Mouse (Mus musculus) liver, embryonic 16.5 days (tissue): ENCODE measurements around the gene Miga2. TPM values are rescaled to one million over a fixed set of nuclear protein-coding genes. Genes with fewer than 3 reads are reported as not detected.

Experiments used
- ATAC-seq: fragments of 200-750 bp; cut with Nextera tagmentation; 2 replicates; pipeline ENCODE4 v1.8.0; 2017; ENCODE audit warnings: low read depth, mild to moderate bottlenecking, moderate number of reproducible peaks, moderate library complexity
- H3K27ac ChIP-seq: fragments of 300-500 bp; sonication (generic); 2 replicates; pipeline ENCODE4 v1.5.1; 2014; ENCODE audit warnings: mild to moderate bottlenecking, low read length
- H3K27me3 ChIP-seq: fragments of 300-500 bp; sonication (generic); 2 replicates; pipeline ENCODE4 v1.6.1; 2014; ENCODE audit warnings: low read depth, low read length, mixed read lengths; ENCODE audit not compliant: control insufficient read depth, insufficient read depth
- H3K36me3 ChIP-seq: fragments of 300-500 bp; sonication (generic); 2 replicates; pipeline ENCODE4 v1.6.1; 2014; ENCODE audit warnings: mild to moderate bottlenecking; ENCODE audit not compliant: control insufficient read depth, insufficient read depth
- H3K4me1 ChIP-seq: fragments of 300-500 bp; sonication (generic); 2 replicates; pipeline ENCODE4 v1.6.1; 2014; ENCODE audit warnings: low read depth, low read length, mixed read lengths; ENCODE audit not compliant: control insufficient read depth
- H3K4me2 ChIP-seq: fragments of 300-500 bp; sonication (generic); 2 replicates; pipeline ENCODE4 v1.6.1; 2014; ENCODE audit warnings: low read depth, low read length, mixed read lengths
- H3K4me3 ChIP-seq: fragments of 300-500 bp; sonication (generic); 2 replicates; pipeline ENCODE4 v1.5.1; 2014; ENCODE audit warnings: low read depth, mild to moderate bottlenecking, low read length
- H3K9ac ChIP-seq: fragments of 300-500 bp; sonication (generic); 2 replicates; pipeline ENCODE4 v1.6.1; 2014; ENCODE audit warnings: low read depth, low read length
- H3K9me3 ChIP-seq: fragments of 300-500 bp; sonication (generic); replicated peaks from 2 replicates; pipeline ENCODE4 v1.6.1; 2016; ENCODE audit warnings: low read length; ENCODE audit not compliant: control insufficient read depth
- whole genome bisulfite sequencing: fragments of 180-500 bp; shearing (Covaris S2); extraction: QIAGEN DNeasy Blood & Tissue Kit; methylation state at CpG from one replicate; pipeline ENCODE4 v1.1.7; 2014; ENCODE audit not compliant: insufficient replicate concordance; 5-methylcytosine and 5-hydroxymethylcytosine counted together
- microRNA-seq: library from miRNA; unstranded; fragments of <30 nt; microRNA quantifications from one replicate; pipeline ENCODE4, GENCODE M21; 2016
- polyA plus RNA-seq: library from polyadenylated mRNA; unstranded; fragments of >200 nt; fragmentation: Nextera tagmentation; extraction: Ambion mirVana; gene quantifications from 2 replicates; pipeline ENCODE4 v1.2.1, GENCODE M21; 2015

Miga2 gene
- polyA plus RNA-seq, 1 experiment from 2014 or later: 7.2 TPM

- ATAC-seq: peak; percentile 59
- Histone ChIP-seq H3K36me3 (no peaks in the 10 kb centered on the region), H3K4me2 (peak overlapping the region; percentile 88), H3K4me1 (peaks cover 41% of the 10 kb centered on the region), H3K9ac (peak overlapping the region; percentile 73), H3K9me3 (no peaks in the 10 kb centered on the region), H3K27me3 (no peaks in the 10 kb centered on the region), H3K27ac (peak overlapping the region; percentile 97), H3K4me3 (peak overlapping the region; percentile 99)
- 24% methylated on average over 5 of the region's 5 CpGs for WGBS
These were observed 53.6 kb downstream of the Miga2 start for GRCm38 (mm10) chr2:30417595-30418165.

- ATAC-seq: no peak
- Histone ChIP-seq H3K27me3 (no peaks in the 10 kb centered on the region), H3K4me3 (peak overlapping the region; percentile 99), H3K4me1 (peaks cover 41% of the 10 kb centered on the region), H3K4me2 (peak overlapping the region; percentile 88), H3K27ac (peak overlapping the region; percentile 97), H3K9me3 (no peaks in the 10 kb centered on the region), H3K36me3 (peaks cover 2% of the 10 kb centered on the region; the same call in 1 of the 2 replicates), H3K9ac (peak overlapping the region; percentile 73)
- WGBS: 60% methylated on average over 6 of the region's 6 CpGs
These were observed 54.2 kb downstream of the Miga2 start for GRCm38 (mm10) chr2:30418259-30418658.

- Histone ChIP-seq H3K36me3 (peaks cover 2% of the 10 kb centered on the region; the same call in 1 of the 2 replicates), H3K4me2 (peak overlapping the region; percentile 88), H3K9ac (peak overlapping the region; percentile 73), H3K9me3 (no peaks in the 10 kb centered on the region), H3K4me3 (peak overlapping the region; percentile 99), H3K27ac (peak overlapping the region; percentile 97), H3K27me3 (no peaks in the 10 kb centered on the region), H3K4me1 (peaks cover 35% of the 10 kb centered on the region)
- WGBS: 29% methylated on average over 10 of the region's 10 CpGs
- no peak for ATAC-seq
These were observed 55.1 kb downstream of the Miga2 start for GRCm38 (mm10) chr2:30419112-30419511.

GRCm38 (mm10) chr2:30421432-30421831, 57.4 kb downstream of the Miga2 start:
- no peak for ATAC-seq
- no peak overlapping the region for H3K4me3 ChIP-seq
- H3K9me3 ChIP-seq: no peaks in the 10 kb centered on the region
- H3K4me2 ChIP-seq: no peak overlapping the region
- H3K27me3 ChIP-seq: no peaks in the 10 kb centered on the region
- H3K36me3 ChIP-seq: peaks cover 5% of the 10 kb centered on the region
- peaks cover 26% of the 10 kb centered on the region for H3K4me1 ChIP-seq
- no peak overlapping the region for H3K9ac ChIP-seq
- H3K27ac ChIP-seq: no peak overlapping the region
- 79% methylated on average over 4 of the region's 4 CpGs for WGBS

- H3K27ac ChIP-seq: no peak overlapping the region
- no peaks in the 10 kb centered on the region for H3K9me3 ChIP-seq
- peaks cover 2% of the 10 kb centered on the region; the same call in 1 of the 2 replicates for H3K4me1 ChIP-seq
- no peaks in the 10 kb centered on the region for H3K27me3 ChIP-seq
- no peak overlapping the region for H3K4me2 ChIP-seq
- ATAC-seq: no peak
- H3K36me3 ChIP-seq: peaks cover 74% of the 10 kb centered on the region
- no peak overlapping the region for H3K4me3 ChIP-seq
- H3K9ac ChIP-seq: no peak overlapping the region
These were observed 65.1 kb downstream of the Miga2 start for GRCm38 (mm10) chr2:30429156-30429555.

Small RNA genes within 50 kb of the gene (microRNA-seq; reads per million reads assigned to microRNA genes)
- gene Gm47292: not detected

Other genes with a start within 250 kb of the Miga2 start
- gene Zer1, start 239.6 kb upstream of the Miga2 start, polyA plus RNA-seq: 2.3 and 2.5 TPM in 2 replicates
- gene Tbc1d13, start 230.5 kb upstream of the Miga2 start, polyA plus RNA-seq: 1.7 and 2.3 TPM in 2 replicates
- gene Endog, start 192.7 kb upstream of the Miga2 start, polyA plus RNA-seq: 16.4 and 19.8 TPM in 2 replicates
- gene Spout1, start 185.8 kb upstream of the Miga2 start, polyA plus RNA-seq: 22.5 and 22.8 TPM in 2 replicates
- 13.1 and 14.2 TPM in 2 replicates for gene Kyat1, start 158.4 kb upstream of the Miga2 start, polyA plus RNA-seq
- 11.2 and 11.9 TPM in 2 replicates for gene Lrrc8a, start 126.5 kb upstream of the Miga2 start, polyA plus RNA-seq
- gene Gm28035, start 123.7 kb upstream of the Miga2 start, polyA plus RNA-seq: 0.14 and 0.15 TPM in 2 replicates
- 14.4 and 16.0 TPM in 2 replicates for gene Phyhd1, start 98.0 kb upstream of the Miga2 start, polyA plus RNA-seq
- gene Gm28038, start 83.2 kb upstream of the Miga2 start, polyA plus RNA-seq: not detected in 2 replicates
- 11.7 and 12.4 TPM in 2 replicates for gene Dolk, start 77.9 kb upstream of the Miga2 start, polyA plus RNA-seq
- gene Nup188, start 77.8 kb upstream of the Miga2 start, polyA plus RNA-seq: 11.9 and 16.1 TPM in 2 replicates
- 17.0 and 19.1 TPM in 2 replicates for gene Sh3glb2, start 4.9 kb upstream of the Miga2 start, polyA plus RNA-seq
- gene Dolpp1, start 28.0 kb downstream of the Miga2 start, polyA plus RNA-seq: 14.7 and 16.5 TPM in 2 replicates
- gene Crat, start 51.6 kb downstream of the Miga2 start, polyA plus RNA-seq: 24.2 and 31.3 TPM in 2 replicates
- gene Ptpa, start 51.8 kb downstream of the Miga2 start, polyA plus RNA-seq: 121 TPM in 2 replicates
- gene Ier5l, start 110.0 kb downstream of the Miga2 start, polyA plus RNA-seq: 0.07 TPM in 1 of 2 replicates, not detected in the other
- gene Cstad, start 230.8 kb downstream of the Miga2 start, polyA plus RNA-seq: 0.15 TPM in 1 of 2 replicates, not detected in the other